Mouse (Mus musculus): ENCODE data around the gene Oma1. TPM values are rescaled to one million over a fixed set of nuclear protein-coding genes. Genes with fewer than 3 reads are reported as not detected.

Oma1 gene
- 19.2 and 22.3 TPM in 2 replicates for polyA plus RNA-seq (2012; rRNA removed)

DNA sequence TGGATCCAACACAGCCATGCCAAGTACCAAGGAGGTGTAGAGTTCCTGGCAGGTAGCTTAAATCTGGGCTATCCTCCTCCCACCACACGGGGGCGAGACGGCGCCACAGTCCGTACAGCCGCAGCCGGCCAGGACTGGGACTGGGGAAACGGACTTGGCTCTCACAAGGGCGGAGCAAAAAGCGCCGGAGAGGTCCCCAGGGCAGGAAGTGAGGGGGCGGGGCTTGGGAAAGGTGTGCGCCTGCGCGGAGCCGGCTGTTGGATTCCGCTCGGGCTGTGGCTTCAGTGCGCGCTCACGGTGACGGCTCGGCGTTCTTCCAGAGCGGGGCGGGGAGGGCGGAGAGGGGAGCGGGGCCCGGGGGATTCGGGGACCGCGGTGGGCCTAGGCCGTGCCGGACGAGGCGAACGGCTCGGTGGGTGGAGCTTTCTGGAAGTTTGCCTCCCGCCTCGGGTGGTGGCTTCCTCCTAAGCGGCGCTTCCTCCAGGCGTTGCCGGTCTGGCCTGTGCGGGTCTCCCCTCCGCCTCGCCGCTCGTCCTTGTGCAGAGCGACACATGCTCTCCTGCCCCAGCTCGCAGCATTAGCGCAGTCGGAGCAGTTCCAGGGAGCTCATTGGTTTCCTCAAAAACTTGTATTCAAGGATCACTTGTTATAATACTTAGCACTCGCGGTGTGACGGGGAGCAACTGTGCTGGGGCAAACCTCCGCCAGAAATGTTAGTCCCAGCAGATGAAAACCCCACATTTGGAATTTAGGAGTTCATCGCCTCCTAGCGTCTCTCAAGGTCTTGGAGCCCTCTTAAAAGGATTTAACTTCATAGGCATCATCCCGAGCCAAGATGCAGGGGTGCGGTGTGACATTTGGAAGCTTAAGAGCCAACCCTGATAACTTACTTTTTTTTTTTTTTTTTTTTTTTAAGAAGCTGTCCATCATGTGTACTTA is at the start of gene Oma1:
Gene Oma1, plus strand, starts transcription at position 226 of the 939 bp plus-strand sequence.
- peak; percentile 96 for DNase-seq (ENCODE audit: low spot score)

DNA sequence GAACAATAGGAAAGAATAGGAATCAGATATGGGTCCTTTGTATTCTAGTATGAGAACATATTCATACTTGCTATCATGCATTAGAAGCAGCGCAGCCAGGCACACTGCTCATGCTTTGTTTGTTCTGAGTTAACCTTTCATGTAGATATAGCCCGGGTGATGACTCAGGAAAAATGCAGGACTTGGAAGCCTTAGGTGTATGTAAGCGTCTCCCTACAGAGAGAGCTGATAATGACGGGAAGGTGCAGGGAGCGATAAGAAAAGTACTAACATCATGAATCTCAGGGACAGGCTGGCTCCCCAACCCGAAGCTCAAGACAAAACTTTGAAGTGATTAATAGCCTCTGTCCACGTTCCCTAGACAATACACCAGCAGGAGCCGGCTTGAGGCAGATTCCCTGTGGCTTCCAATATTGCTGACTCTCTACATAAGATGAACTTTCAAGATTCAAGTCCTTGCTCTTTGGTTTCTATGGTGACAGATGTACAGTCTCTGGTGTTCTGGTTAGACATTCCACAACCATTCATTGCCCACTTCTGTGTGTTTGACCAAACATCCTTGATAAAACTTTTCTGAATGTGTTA is 49.7 kb upstream of the Oma1 start:
- no peak for DNase-seq (ENCODE audit: low spot score)

DNA sequence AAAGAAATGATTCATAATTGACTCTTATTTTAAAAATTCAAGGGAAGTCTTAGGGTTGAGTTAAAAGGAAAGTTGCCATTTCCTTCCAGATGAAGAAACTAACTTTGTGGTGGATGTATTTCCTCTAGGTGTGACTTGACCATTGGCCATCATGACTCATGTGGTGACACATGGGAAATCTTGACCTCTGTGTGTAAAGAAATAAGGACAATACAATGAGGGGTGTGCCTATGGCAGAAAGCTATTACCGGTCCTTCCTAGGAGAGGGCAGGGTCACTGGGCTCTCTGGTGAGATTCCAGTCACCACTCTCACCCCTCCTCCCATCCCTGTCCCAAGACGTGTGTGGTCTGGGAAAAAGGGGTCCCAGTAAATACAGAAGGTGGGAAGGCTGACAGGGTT is 48.4 kb upstream of the Oma1 start:
- DNase-seq (ENCODE audit: low spot score), result no peak

DNA sequence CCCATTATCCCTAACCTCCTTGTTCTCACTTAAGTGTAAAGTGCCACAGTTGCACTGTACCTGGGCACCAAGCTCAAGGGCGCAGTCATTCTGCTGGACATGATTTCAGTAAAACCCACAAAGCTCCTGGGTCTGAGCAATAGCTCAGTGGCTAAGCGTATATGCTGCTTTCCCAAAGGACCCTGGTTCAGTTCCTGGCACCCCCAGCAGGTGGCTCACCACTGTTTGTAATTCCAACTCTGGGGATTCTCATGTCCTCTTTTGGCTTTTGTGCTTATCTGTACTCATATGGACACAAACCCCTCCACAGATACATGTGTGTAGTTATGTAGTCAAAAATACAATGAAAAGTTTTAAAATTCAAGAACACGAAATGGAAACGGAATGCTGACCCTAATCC is 44.3 kb upstream of the Oma1 start:
- no peak for DNase-seq (ENCODE audit: low spot score)

GRCm38 (mm10) chr4:103273021-103273420 is 40.6 kb upstream of the Oma1 start:
- DNase-seq (ENCODE audit: low spot score), result no peak

DNA sequence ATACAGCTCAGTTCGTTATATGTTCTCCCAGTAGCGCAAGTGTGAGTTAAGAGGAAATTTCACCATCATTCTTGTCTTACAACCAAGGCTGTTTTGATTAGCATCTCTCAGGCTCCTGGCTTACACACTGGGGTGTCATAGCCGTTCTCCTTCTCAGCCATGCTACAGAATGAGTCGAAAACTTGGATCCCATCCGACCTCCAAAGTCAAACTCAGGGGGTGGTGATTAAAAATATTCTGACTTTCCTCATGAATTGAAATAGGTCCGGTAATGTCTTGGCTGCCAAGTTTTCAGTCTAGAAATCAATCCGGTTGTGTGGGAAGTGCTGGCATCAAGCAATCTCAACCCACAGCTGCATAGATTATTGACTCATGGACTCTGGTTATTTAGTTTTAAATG is 25.3 kb upstream of the Oma1 start:
- DNase-seq (ENCODE audit: low spot score), result no peak

- DNase-seq (ENCODE audit: low spot score), result no peak
Observed at GRCm38 (mm10) chr4:103290763-103291162, 22.8 kb upstream of the Oma1 start, which contains the start of gene 4921539E11Rik. Gene 4921539E11Rik, minus strand, starts transcription at chr4:103290863.

- DNase-seq (ENCODE audit: low spot score), result no peak
Observed at GRCm38 (mm10) chr4:103299342-103299741, 14.3 kb upstream of the Oma1 start.

GRCm38 (mm10) chr4:103303851-103304250 is 9.8 kb upstream of the Oma1 start:
- no peak for DNase-seq (ENCODE audit: low spot score)

- DNase-seq (ENCODE audit: low spot score), result no peak
Observed at GRCm38 (mm10) chr4:103314526-103314910, 906 bp downstream of the Oma1 start.

GRCm38 (mm10) chr4:103315861-103316260 is 2.2 kb downstream of the Oma1 start:
- DNase-seq (ENCODE audit: low spot score), result no peak

GRCm38 (mm10) chr4:103321461-103321860 is 7.8 kb downstream of the Oma1 start:
- no peak for DNase-seq (ENCODE audit: low spot score)

DNA sequence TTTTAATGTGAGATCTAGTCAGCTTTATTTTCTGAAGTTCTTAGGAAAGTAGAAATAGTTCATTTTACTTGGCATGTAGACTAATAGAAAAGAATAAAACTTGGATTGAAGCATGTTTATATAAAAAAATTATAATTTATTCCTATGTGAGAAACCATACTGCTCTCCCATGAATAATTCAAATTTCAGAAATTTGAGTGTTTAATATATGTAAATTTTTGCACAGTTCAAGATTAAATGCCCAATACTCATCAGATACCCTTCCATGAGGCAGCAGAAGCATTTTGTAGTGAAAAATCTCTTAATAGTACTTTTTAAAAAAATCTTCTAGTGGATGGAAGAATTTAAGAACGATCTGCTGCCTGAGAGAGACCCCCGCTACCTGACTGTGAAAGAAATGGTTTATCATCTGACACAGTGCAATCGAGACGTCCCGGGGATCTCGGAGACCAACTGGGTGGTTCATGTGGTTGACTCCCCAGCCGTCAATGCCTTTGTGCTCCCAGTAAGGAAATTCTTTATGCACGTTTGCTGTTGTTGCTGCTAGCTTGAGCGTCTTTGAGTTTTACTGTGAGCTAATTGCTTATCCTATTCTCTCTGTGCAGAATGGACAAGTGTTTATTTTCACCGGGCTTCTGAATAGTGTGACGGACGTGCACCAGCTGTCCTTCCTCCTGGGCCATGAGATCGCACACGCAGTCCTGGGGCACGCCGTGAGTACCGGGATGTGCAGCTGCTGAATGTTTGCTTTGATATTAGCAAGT is 11.3 kb downstream of the Oma1 start:
- no peak for DNase-seq (ENCODE audit: low spot score)

DNA sequence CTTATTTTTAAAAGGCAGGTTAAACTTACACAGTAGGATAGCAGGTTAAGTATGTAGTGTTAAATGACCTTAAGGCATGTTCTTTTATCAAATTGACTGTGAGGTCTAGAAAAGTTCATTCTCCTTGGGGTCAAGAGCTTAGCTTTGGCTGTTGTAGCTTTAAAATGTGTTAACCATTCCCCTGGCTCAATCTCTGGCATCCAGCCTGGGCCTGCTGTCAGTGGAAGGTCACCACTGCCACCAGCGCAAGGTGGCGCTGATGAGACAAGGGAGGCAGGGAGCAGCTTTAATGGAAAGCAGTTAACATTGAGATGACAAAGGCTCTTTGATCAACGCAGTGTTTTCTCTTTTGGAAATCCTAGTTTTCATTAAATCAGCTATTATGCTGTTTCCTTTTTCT is 13.4 kb downstream of the Oma1 start:
- DNase-seq (ENCODE audit: low spot score), result no peak

DNA sequence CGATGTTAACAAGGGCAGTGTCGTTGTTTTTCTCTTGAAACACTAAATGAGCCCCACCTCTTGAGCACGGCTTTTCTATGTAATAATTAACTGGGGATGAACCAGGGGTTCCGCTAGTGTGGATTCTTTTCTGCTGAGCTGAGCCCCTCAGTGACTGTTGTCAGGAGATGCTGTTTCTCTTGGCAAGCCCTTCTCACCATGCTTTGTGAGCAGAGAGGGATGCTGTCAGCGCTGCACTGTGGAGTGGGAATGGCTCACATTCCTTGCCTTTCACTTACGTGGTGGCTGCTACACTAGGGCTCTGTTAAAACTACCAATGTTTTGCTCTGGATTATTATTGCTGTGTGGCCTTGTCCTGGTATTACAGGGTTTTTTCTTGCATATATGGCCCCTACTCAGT is 15.7 kb downstream of the Oma1 start:
- DNase-seq (ENCODE audit: low spot score), result no peak

DNA sequence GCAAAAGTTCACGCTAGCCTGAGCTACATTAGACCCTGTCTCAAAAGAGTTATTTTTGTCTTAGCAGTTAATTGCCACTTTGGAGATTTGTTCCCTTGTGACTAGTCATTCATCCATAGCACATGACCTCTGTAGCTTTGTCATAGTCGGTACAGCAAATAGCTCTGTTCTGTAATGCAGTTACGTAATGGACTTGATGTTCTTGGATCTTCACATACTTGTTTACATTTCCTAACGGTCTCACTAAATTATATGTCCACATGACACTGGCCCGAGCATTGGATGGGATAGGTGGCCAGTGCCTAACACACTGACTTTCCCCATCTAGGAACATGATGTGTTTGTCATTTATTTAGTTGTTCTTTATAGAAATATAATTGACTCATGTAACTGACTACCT is 21.5 kb downstream of the Oma1 start:
- no peak for DNase-seq (ENCODE audit: low spot score)

- no peak for DNase-seq (ENCODE audit: low spot score)
Observed at GRCm38 (mm10) chr4:103340726-103341125, 27.1 kb downstream of the Oma1 start.

GRCm38 (mm10) chr4:103341620-103342019 is 28.0 kb downstream of the Oma1 start:
- DNase-seq (ENCODE audit: low spot score), result no peak

- DNase-seq (ENCODE audit: low spot score), result no peak
Observed at GRCm38 (mm10) chr4:103346058-103346457, 32.4 kb downstream of the Oma1 start.

DNA sequence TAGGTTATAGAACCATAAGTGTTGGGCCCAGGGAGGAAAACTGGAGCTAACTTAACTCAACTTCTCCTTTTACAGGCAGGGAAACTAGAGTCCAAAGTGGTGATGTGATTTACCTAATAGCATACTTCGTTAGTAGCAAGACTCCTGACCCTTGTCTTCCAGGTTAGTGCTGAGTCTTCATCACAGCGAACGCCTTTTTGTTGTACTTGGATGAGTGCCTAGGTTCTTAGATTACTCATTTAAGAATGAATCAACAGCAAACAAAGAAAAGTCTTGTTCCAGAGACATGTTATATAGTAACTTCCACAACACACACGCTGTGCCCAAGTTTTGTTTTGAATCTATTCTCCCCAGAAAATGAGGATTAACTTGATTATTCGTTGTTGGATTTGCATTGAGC is 33.2 kb downstream of the Oma1 start:
- DNase-seq (ENCODE audit: low spot score), result no peak

DNA sequence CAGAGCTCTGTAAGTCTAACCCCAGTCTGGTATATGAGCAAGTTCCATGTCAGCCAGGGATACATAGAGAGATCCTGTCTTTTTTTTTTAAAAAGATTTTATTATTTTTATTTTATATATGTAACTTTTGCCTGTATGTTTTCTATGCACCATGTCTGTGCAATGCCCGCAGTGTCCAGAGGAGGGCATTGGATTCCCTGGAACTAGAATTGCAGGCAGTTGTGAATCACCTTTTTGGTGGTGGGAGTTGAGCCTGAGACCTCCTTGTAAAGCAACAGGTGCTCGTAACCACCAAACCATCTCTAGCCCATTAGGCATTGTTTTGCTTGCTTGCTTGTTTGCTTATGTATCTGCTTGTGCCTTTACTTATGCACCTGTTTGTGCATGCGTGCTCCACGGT is 35.6 kb downstream of the Oma1 start:
- DNase-seq (ENCODE audit: low spot score), result no peak

GRCm38 (mm10) chr4:103352926-103353325 is 39.3 kb downstream of the Oma1 start:
- no peak for DNase-seq (ENCODE audit: low spot score)

All from urinary bladder, adult 2 months (tissue).